Mouse (Mus musculus) urinary bladder, postnatal 0 days (tissue): ENCODE results near the gene Dtnbp1. TPM values are rescaled to one million over a fixed set of nuclear protein-coding genes. Genes with fewer than 3 reads are reported as not detected.

ENCODE experiments used
- polyA plus RNA-seq: library from polyadenylated mRNA; unstranded; fragments of >200 nt; fragmentation: Nextera tagmentation; extraction: Ambion mirVana; gene quantifications from 2 replicates; pipeline ENCODE4 v1.2.1, GENCODE M21; 2015

The Dtnbp1 gene
- 45.0 and 51.3 TPM in 2 replicates for polyA plus RNA-seq

GRCm38 (mm10) chr13:45001911-45002615 lies at the start of gene Dtnbp1:
Gene Dtnbp1 (minus strand): TSS chr13:45002147.

Other genes starting within 250 kb of the Dtnbp1 start
- not detected in 2 replicates for gene Gm9817, start 76.5 kb upstream of the Dtnbp1 start, polyA plus RNA-seq